Mouse (Mus musculus) forebrain, embryonic 12.5 days (tissue): Measurements from ENCODE around the gene Wsb1. TPM values are rescaled to one million over a fixed set of nuclear protein-coding genes. Genes with fewer than 3 reads are reported as not detected.

ENCODE experiments used
- ATAC-seq: fragments of 200-750 bp; cut with Nextera tagmentation; 2 replicates; pipeline ENCODE4 v1.8.0; 2017; ENCODE audit warnings: moderate TSS enrichment; ENCODE audit not compliant: low FRiP score
- H3K27ac ChIP-seq: fragments of 300-500 bp; sonication (generic); 2 replicates; pipeline ENCODE4 v1.5.1; 2016; ENCODE audit warnings: mild to moderate bottlenecking
- H3K27me3 ChIP-seq: fragments of 300-500 bp; sonication (generic); 2 replicates; pipeline ENCODE4 v1.6.1; 2016; ENCODE audit warnings: mild to moderate bottlenecking
- H3K36me3 ChIP-seq: fragments of 300-500 bp; sonication (generic); replicated peaks from 2 replicates; pipeline ENCODE4 v1.6.1; 2016; ENCODE audit warnings: mild to moderate bottlenecking
- H3K4me1 ChIP-seq: fragments of 300-500 bp; sonication (generic); 2 replicates; pipeline ENCODE4 v1.6.1; 2016
- H3K4me2 ChIP-seq: fragments of 300-500 bp; sonication (generic); 2 replicates; pipeline ENCODE4 v1.6.1; 2016; ENCODE audit warnings: mild to moderate bottlenecking, moderate library complexity
- H3K4me3 ChIP-seq: fragments of 300-500 bp; sonication (generic); replicated peaks from 2 replicates; pipeline ENCODE4 v1.5.1; 2016; ENCODE audit warnings: mild to moderate bottlenecking
- H3K9ac ChIP-seq: fragments of 300-500 bp; sonication (generic); 2 replicates; pipeline ENCODE4 v1.6.1; 2016; ENCODE audit warnings: mild to moderate bottlenecking
- H3K9me3 ChIP-seq: fragments of 300-500 bp; sonication (generic); 2 replicates; pipeline ENCODE4 v1.6.1; 2016
- WGBS: fragments of 180-500 bp; shearing (Covaris S2); methylation state at CpG from one replicate; pipeline ENCODE4 v1.1.7; 2016; 5-methylcytosine and 5-hydroxymethylcytosine counted together
- polyA plus RNA-seq: library from polyadenylated mRNA; unstranded; fragments of >200 nt; fragmentation: Nextera tagmentation; extraction: Ambion mirVana; gene quantifications from 2 replicates; pipeline ENCODE4 v1.2.1, GENCODE M21; 2016

Gene Wsb1
- polyA plus RNA-seq, 1 experiment from 2014 or later, result 459 TPM

- Histone ChIP-seq H3K9me3 (no peaks in the 10 kb centered on the region), H3K4me1 (peaks cover 6% of the 10 kb centered on the region), H3K9ac (no peak overlapping the region), H3K36me3 (no peaks in the 10 kb centered on the region), H3K4me2 (no peak overlapping the region), H3K27ac (no peak overlapping the region), H3K27me3 (no peaks in the 10 kb centered on the region), H3K4me3 (no peak overlapping the region)
- 93% methylated on average over 6 of the region's 6 CpGs for WGBS
- no peak for ATAC-seq
Measured at GRCm38 (mm10) chr11:79223420-79223819, 31.1 kb downstream of the Wsb1 start.

GRCm38 (mm10) chr11:79222661-79223060 lies 31.8 kb downstream of the Wsb1 start:
- no peak overlapping the region for H3K9ac ChIP-seq
- peaks cover 6% of the 10 kb centered on the region for H3K4me1 ChIP-seq
- WGBS, result 88% methylated on average over 6 of the region's 6 CpGs
- H3K36me3 ChIP-seq, result no peaks in the 10 kb centered on the region
- H3K27me3 ChIP-seq, result no peaks in the 10 kb centered on the region
- H3K4me3 ChIP-seq, result no peak overlapping the region
- no peak for ATAC-seq
- no peak overlapping the region for H3K4me2 ChIP-seq
- H3K27ac ChIP-seq, result no peak overlapping the region
- no peaks in the 10 kb centered on the region for H3K9me3 ChIP-seq

GRCm38 (mm10) chr11:79221641-79222040 lies 32.8 kb downstream of the Wsb1 start:
- no peaks in the 10 kb centered on the region for H3K36me3 ChIP-seq
- peaks cover 6% of the 10 kb centered on the region for H3K4me1 ChIP-seq
- no peak overlapping the region for H3K27ac ChIP-seq
- H3K4me2 ChIP-seq, result no peak overlapping the region
- H3K27me3 ChIP-seq, result no peaks in the 10 kb centered on the region
- no peaks in the 10 kb centered on the region for H3K9me3 ChIP-seq
- H3K4me3 ChIP-seq, result no peak overlapping the region
- 71% methylated on average over 5 of the region's 5 CpGs for WGBS
- no peak overlapping the region for H3K9ac ChIP-seq
- no peak for ATAC-seq

GRCm38 (mm10) chr11:79218936-79219626 lies 35.4 kb downstream of the Wsb1 start:
- 80% methylated on average over 8 of the region's 8 CpGs for WGBS
- Histone ChIP-seq H3K27ac (no peak overlapping the region), H3K9ac (no peak overlapping the region), H3K4me1 (no peaks in the 10 kb centered on the region), H3K27me3 (no peaks in the 10 kb centered on the region), H3K4me3 (no peak overlapping the region), H3K4me2 (no peak overlapping the region), H3K36me3 (no peaks in the 10 kb centered on the region), H3K9me3 (no peaks in the 10 kb centered on the region)
- ATAC-seq, result no peak

GRCm38 (mm10) chr11:79218061-79218460 lies 36.4 kb downstream of the Wsb1 start:
- no peaks in the 10 kb centered on the region for H3K9me3 ChIP-seq
- H3K9ac ChIP-seq, result no peak overlapping the region
- ATAC-seq, result no peak
- H3K4me3 ChIP-seq, result no peak overlapping the region
- WGBS, result 97% methylated on average over 1 of the region's 1 CpGs
- H3K36me3 ChIP-seq, result no peaks in the 10 kb centered on the region
- no peaks in the 10 kb centered on the region for H3K4me1 ChIP-seq
- H3K4me2 ChIP-seq, result no peak overlapping the region
- H3K27ac ChIP-seq, result no peak overlapping the region
- H3K27me3 ChIP-seq, result no peaks in the 10 kb centered on the region

- H3K4me2 ChIP-seq, result no peak overlapping the region
Measured at GRCm38 (mm10) chr11:79217133-79217532, 37.3 kb downstream of the Wsb1 start.

GRCm38 (mm10) chr11:79215539-79215938 lies 38.9 kb downstream of the Wsb1 start:
- Histone ChIP-seq H3K4me1 (no peaks in the 10 kb centered on the region), H3K4me3 (no peak overlapping the region), H3K9ac (no peak overlapping the region), H3K4me2 (no peak overlapping the region), H3K36me3 (no peaks in the 10 kb centered on the region), H3K27ac (no peak overlapping the region), H3K9me3 (no peaks in the 10 kb centered on the region), H3K27me3 (no peaks in the 10 kb centered on the region)
- no peak for ATAC-seq
- 84% methylated on average over 2 of the region's 2 CpGs for WGBS

More at GRCm38 (mm10) chr11:79217133-79217532, 37.3 kb downstream of the Wsb1 start:
- no peak for ATAC-seq
- Histone ChIP-seq H3K9me3 (no peaks in the 10 kb centered on the region), H3K9ac (no peak overlapping the region), H3K27ac (no peak overlapping the region), H3K27me3 (no peaks in the 10 kb centered on the region), H3K4me3 (no peak overlapping the region), H3K36me3 (no peaks in the 10 kb centered on the region), H3K4me1 (no peaks in the 10 kb centered on the region)
- WGBS, result 81% methylated on average over 6 of the region's 6 CpGs

- peak; percentile 73 for ATAC-seq
- no peaks in the 10 kb centered on the region for H3K4me1 ChIP-seq
- no peaks in the 10 kb centered on the region for H3K27me3 ChIP-seq
- no peaks in the 10 kb centered on the region for H3K9me3 ChIP-seq
- no peak overlapping the region for H3K9ac ChIP-seq
- H3K27ac ChIP-seq, result no peak overlapping the region
- H3K4me3 ChIP-seq, result no peak overlapping the region
- H3K36me3 ChIP-seq, result no peaks in the 10 kb centered on the region
- WGBS, result 13% methylated on average over 14 of the region's 14 CpGs
- H3K4me2 ChIP-seq, result no peak overlapping the region
Measured at GRCm38 (mm10) chr11:79214015-79214418, 40.5 kb downstream of the Wsb1 start.

GRCm38 (mm10) chr11:79209882-79210471 lies 44.5 kb downstream of the Wsb1 start:
- Histone ChIP-seq H3K36me3 (no peaks in the 10 kb centered on the region), H3K4me1 (no peaks in the 10 kb centered on the region), H3K27me3 (no peaks in the 10 kb centered on the region), H3K9me3 (no peaks in the 10 kb centered on the region), H3K9ac (no peak overlapping the region), H3K4me3 (no peak overlapping the region), H3K4me2 (no peak overlapping the region), H3K27ac (no peak overlapping the region)
- no peak for ATAC-seq
- 91% methylated on average over 5 of the region's 5 CpGs for WGBS

GRCm38 (mm10) chr11:79209113-79209512 lies 45.4 kb downstream of the Wsb1 start:
- Histone ChIP-seq H3K4me3 (no peak overlapping the region), H3K27ac (no peak overlapping the region), H3K9ac (no peak overlapping the region), H3K4me1 (no peaks in the 10 kb centered on the region), H3K36me3 (no peaks in the 10 kb centered on the region), H3K4me2 (no peak overlapping the region), H3K27me3 (no peaks in the 10 kb centered on the region), H3K9me3 (no peaks in the 10 kb centered on the region)
- 63% methylated on average over 5 of the region's 5 CpGs for WGBS
- ATAC-seq, result no peak

GRCm38 (mm10) chr11:79208462-79208861 lies 46.0 kb downstream of the Wsb1 start:
- H3K27me3 ChIP-seq, result no peaks in the 10 kb centered on the region
- WGBS, result 94% methylated on average over 4 of the region's 4 CpGs
- no peak overlapping the region for H3K9ac ChIP-seq
- H3K9me3 ChIP-seq, result no peaks in the 10 kb centered on the region
- no peak overlapping the region for H3K4me3 ChIP-seq
- H3K36me3 ChIP-seq, result no peaks in the 10 kb centered on the region
- H3K4me1 ChIP-seq, result no peaks in the 10 kb centered on the region
- no peak overlapping the region for H3K4me2 ChIP-seq
- no peak overlapping the region for H3K27ac ChIP-seq
- no peak for ATAC-seq

- no peak overlapping the region for H3K9ac ChIP-seq
- no peaks in the 10 kb centered on the region for H3K36me3 ChIP-seq
- no peak for ATAC-seq
- no peaks in the 10 kb centered on the region for H3K9me3 ChIP-seq
- H3K27ac ChIP-seq, result no peak overlapping the region
- 91% methylated on average over 10 of the region's 10 CpGs for WGBS
- no peak overlapping the region for H3K4me2 ChIP-seq
- no peak overlapping the region for H3K4me3 ChIP-seq
- no peaks in the 10 kb centered on the region for H3K4me1 ChIP-seq
- H3K27me3 ChIP-seq, result no peaks in the 10 kb centered on the region
Measured at GRCm38 (mm10) chr11:79207691-79208090, 46.8 kb downstream of the Wsb1 start.

- Histone ChIP-seq H3K9me3 (no peaks in the 10 kb centered on the region), H3K27me3 (no peaks in the 10 kb centered on the region), H3K36me3 (no peaks in the 10 kb centered on the region), H3K4me3 (no peak overlapping the region), H3K4me2 (no peak overlapping the region), H3K9ac (no peak overlapping the region), H3K27ac (no peak overlapping the region), H3K4me1 (no peaks in the 10 kb centered on the region)
- no peak for ATAC-seq
- WGBS, result 72% methylated on average over 3 of the region's 3 CpGs
Measured at GRCm38 (mm10) chr11:79204444-79204843, 50.0 kb downstream of the Wsb1 start.
